Mouse (Mus musculus): ENCODE results near the gene Znrf4.

- no peak for TF ChIP-seq CTCF (IDR thresholded peaks at IDR 0.05; ENCODE audit: borderline replicate concordance, extremely low read depth, insufficient read depth, insufficient read length)
- no peak for TF ChIP-seq POLR2A (IDR thresholded peaks at IDR 0.05; ENCODE audit: borderline replicate concordance, extremely low read depth, insufficient read depth, insufficient read length, poor library complexity, severe bottlenecking)
Observed at GRCm38 (mm10) chr17:56514330-56514729, 2.1 kb upstream of the Znrf4 start.

Measured in brain, embryonic 14.5 days (tissue).